Mouse (Mus musculus): Measurements from ENCODE around the gene Iqschfp.

GRCm38 (mm10) chr3:68675216-68675835 is 783.3 kb downstream of the Iqschfp start:
- no peak for TF ChIP-seq POLR2A (IDR thresholded peaks at IDR 0.05; ENCODE audit: borderline replicate concordance, extremely low read depth, insufficient read depth, insufficient read length, poor library complexity, severe bottlenecking)
- TF ChIP-seq CTCF (IDR thresholded peaks at IDR 0.05; ENCODE audit: borderline replicate concordance, extremely low read depth, insufficient read depth, insufficient read length) = no peak

All from brain, embryonic 14.5 days (tissue).